Mouse (Mus musculus) olfactory bulb, adult 2 months (tissue): Measurements from ENCODE around the gene Rogdi. TPM values are rescaled to one million over a fixed set of nuclear protein-coding genes. Genes with fewer than 3 reads are reported as not detected.

Source experiments
- H3K27ac ChIP-seq: fragments of 200-500 bp; 2 replicates; pipeline ENCODE4 v1.5.1; 2012; ENCODE audit warnings: low read depth, low read length; ENCODE audit not compliant: insufficient read depth
- H3K4me1 ChIP-seq: fragments of 200-500 bp; 2 replicates; pipeline ENCODE4 v1.6.1; 2012; ENCODE audit warnings: low read length; ENCODE audit not compliant: control insufficient read depth, insufficient read depth
- H3K4me3 ChIP-seq: fragments of 200-500 bp; 2 replicates; pipeline ENCODE4 v1.5.1; 2012; ENCODE audit warnings: mild to moderate bottlenecking, low read depth, low read length, moderate library complexity; ENCODE audit not compliant: insufficient read depth
- CTCF ChIP-seq: fragments of 200-500 bp; IDR thresholded peaks from 2 replicates; pipeline ENCODE4 v1.5.1; 2012; ENCODE audit warnings: low read depth, mild to moderate bottlenecking, low read length, moderate library complexity; ENCODE audit not compliant: insufficient read depth
- POLR2A ChIP-seq: fragments of 200-500 bp; IDR thresholded peaks from 2 replicates; pipeline ENCODE4 v1.6.1; 2012; ENCODE audit warnings: mild to moderate bottlenecking, low read depth, low read length, moderate library complexity; ENCODE audit not compliant: insufficient read depth
- WGBS: fragments of 180-500 bp; shearing (Covaris S2); methylation state at CpG from one replicate; pipeline ENCODE4 v1.1.7; 2018; 5-methylcytosine and 5-hydroxymethylcytosine counted together
- polyA plus RNA-seq: library from polyadenylated mRNA; stranded (reverse); fragments of >200 nt; gene quantifications from 2 replicates; pipeline ENCODE4 v1.2.4, GENCODE M21; 2012; ENCODE audit warnings: low replicate concordance; ENCODE audit not compliant: missing spikeins, insufficient read depth, insufficient read length

Gene Rogdi
- polyA plus RNA-seq, 1 experiment, result not detected

DNA sequence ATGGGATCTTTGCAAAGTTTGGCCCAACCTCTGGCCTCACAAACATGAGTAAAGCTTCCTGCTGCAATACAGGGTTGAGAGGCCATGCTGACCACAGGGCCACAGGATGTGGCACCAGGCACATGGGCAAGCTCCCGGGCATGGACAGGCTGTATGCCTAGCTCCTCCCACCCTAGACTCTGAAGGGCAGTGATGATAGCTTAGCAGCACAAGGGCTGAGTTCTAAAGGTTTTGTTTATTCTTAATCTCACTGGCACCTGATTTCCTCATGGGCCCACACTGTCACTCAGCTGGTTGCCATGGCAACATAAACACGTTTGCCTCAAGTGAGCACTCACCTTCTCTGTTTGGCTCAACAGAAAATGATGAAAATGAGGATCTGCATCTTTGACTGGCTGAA, 16.5 kb upstream of the Rogdi start:
- Histone ChIP-seq H3K4me1 (0 out of 2 replicates have a peak, but pooled peaks cover 2% of the 10 kb centered on the region), H3K27ac (no peak overlapping the region), H3K4me3 (no peak overlapping the region)
- 56% methylated on average over 2 of the region's 2 CpGs for WGBS
- no peak for TF ChIP-seq CTCF

DNA sequence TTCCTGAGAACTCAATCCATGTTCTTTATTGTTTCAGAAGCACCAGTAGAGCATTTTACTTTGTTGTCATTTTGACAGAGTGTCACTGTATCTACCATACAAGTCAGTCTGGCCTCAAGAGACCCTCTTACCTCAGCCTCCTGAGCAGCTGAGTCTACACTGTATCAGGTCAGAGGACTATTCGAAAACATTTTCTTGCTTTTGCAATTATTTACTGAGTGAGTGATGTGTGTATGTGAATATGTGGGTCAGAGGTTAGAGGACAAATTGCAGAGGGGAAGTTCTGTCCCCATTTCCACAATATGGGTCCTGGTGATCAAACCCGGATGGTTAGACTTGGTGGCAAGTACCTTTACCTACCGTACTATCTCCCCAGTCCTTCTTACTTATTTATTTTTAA, 10.7 kb upstream of the Rogdi start:
- H3K4me3 ChIP-seq, result no peak overlapping the region
- H3K27ac ChIP-seq, result no peak overlapping the region
- no peaks in the 10 kb centered on the region for H3K4me1 ChIP-seq
- 95% methylated on average over 3 of the region's 3 CpGs for WGBS
- TF ChIP-seq POLR2A, result no peak
- TF ChIP-seq CTCF, result no peak

GRCm38 (mm10) chr16:5014578-5014977, 1.2 kb upstream of the Rogdi start:
- no peak overlapping the region for H3K27ac ChIP-seq
- peaks cover 22% of the 10 kb centered on the region for H3K4me1 ChIP-seq
- WGBS, result 93% methylated on average over 4 of the region's 4 CpGs
- no peak for TF ChIP-seq POLR2A
- TF ChIP-seq CTCF, result no peak
- no peak overlapping the region for H3K4me3 ChIP-seq

GRCm38 (mm10) chr16:5012036-5013005, 1.0 kb downstream of the Rogdi start:
- TF ChIP-seq CTCF (no peak), POLR2A (no peak)
- H3K27ac ChIP-seq, result peak overlapping the region; percentile 49; the same call in 1 of the 2 replicates
- WGBS, result 46% methylated on average over 13 of the region's 13 CpGs
- peaks cover 22% of the 10 kb centered on the region for H3K4me1 ChIP-seq
- H3K4me3 ChIP-seq, result peak overlapping the region; percentile 62

DNA sequence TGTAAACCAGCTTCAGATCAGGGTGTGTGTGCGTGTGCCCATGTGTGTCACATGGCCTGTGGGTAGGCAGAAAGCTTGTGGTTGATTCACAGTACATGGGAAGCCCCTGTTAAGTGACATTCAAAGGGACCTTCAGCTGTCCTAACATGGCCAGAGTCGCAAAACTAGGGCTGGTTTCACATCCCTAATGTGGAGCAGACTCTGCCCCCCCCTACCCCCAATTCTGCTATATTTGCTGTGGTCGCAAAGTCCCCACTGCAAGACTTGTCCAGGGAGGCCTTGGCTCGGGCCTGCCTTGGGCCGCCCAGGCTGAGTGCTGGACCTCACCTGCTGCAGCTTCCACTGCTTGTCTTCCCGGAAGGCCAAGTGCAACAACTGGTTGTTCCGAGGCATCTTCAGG, 2.1 kb downstream of the Rogdi start:
- TF ChIP-seq POLR2A (no peak), CTCF (no peak)
- WGBS, result 88% methylated on average over 7 of the region's 7 CpGs
- Histone ChIP-seq H3K27ac (no peak overlapping the region), H3K4me3 (no peak overlapping the region), H3K4me1 (peaks cover 22% of the 10 kb centered on the region)

- 85% methylated on average over 10 of the region's 10 CpGs for WGBS
- H3K27ac ChIP-seq, result no peak overlapping the region
Measured at GRCm38 (mm10) chr16:5010371-5010935, 2.9 kb downstream of the Rogdi start.

GRCm38 (mm10) chr16:5008076-5008475, 5.3 kb downstream of the Rogdi start:
- TF ChIP-seq POLR2A (no peak), CTCF (no peak)
- WGBS, result 83% methylated on average over 12 of the region's 12 CpGs
- Histone ChIP-seq H3K4me3 (no peak overlapping the region), H3K4me1 (peaks cover 22% of the 10 kb centered on the region), H3K27ac (no peak overlapping the region)

More at GRCm38 (mm10) chr16:5010371-5010935, 2.9 kb downstream of the Rogdi start:
- Histone ChIP-seq H3K4me3 (no peak overlapping the region), H3K4me1 (peaks cover 22% of the 10 kb centered on the region)
- TF ChIP-seq CTCF, result no peak

GRCm38 (mm10) chr16:5007492-5007891, 5.9 kb downstream of the Rogdi start:
- Histone ChIP-seq H3K27ac (no peak overlapping the region), H3K4me3 (no peak overlapping the region), H3K4me1 (peaks cover 21% of the 10 kb centered on the region)
- WGBS, result 64% methylated on average over 6 of the region's 6 CpGs
- TF ChIP-seq CTCF (no peak), POLR2A (no peak)

DNA sequence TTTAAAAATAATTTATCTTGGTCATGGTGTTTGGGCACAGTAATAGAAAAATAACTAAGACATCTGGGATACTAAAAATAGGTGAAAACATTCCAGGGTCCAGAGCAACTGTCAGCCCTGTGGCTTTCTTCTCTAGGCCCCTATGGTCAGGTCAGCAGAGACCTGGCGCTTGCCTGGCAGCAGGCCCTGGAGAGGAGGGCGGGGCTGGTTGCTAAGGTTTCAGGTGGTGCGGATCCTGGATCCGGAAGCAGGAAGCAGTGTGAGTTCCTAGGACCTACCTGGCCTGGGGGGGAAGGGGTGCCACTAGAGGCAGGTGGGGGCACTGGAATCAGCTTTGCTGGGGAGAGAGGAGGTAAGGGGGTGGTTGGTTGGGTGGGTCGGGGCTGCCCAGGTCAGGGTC, 6.3 kb downstream of the Rogdi start, which contains the start of gene Smim22:
TSS of gene Smim22 (plus strand) at position 222 of the 400 bp plus-strand sequence.
- Histone ChIP-seq H3K4me1 (peaks cover 17% of the 10 kb centered on the region), H3K27ac (no peak within 1 kb of the TSS), H3K4me3 (no peak within 1 kb of the TSS)
- TF ChIP-seq POLR2A, result no peak
- TF ChIP-seq CTCF, result no peak
- WGBS, result 53% methylated on average over 5 of the region's 5 CpGs
